Mouse (Mus musculus) kidney, adult 2 months (tissue): Measurements from ENCODE around the gene Gabarap.

Experiments used
- CTCF ChIP-seq: fragments of 200-500 bp; conservative IDR thresholded peaks from 2 replicates; pipeline ENCODE4 v1.5.1; 2011; ENCODE audit warnings: low read depth, mild to moderate bottlenecking, control low read depth, low read length, moderate library complexity, mixed read lengths; ENCODE audit not compliant: insufficient read depth, insufficient read length
- POLR2A ChIP-seq: fragments of 200-500 bp; IDR thresholded peaks from one replicate; pipeline ENCODE4 v1.6.1; 2011; ENCODE audit warnings: low read depth, low read length, control low read depth

DNA sequence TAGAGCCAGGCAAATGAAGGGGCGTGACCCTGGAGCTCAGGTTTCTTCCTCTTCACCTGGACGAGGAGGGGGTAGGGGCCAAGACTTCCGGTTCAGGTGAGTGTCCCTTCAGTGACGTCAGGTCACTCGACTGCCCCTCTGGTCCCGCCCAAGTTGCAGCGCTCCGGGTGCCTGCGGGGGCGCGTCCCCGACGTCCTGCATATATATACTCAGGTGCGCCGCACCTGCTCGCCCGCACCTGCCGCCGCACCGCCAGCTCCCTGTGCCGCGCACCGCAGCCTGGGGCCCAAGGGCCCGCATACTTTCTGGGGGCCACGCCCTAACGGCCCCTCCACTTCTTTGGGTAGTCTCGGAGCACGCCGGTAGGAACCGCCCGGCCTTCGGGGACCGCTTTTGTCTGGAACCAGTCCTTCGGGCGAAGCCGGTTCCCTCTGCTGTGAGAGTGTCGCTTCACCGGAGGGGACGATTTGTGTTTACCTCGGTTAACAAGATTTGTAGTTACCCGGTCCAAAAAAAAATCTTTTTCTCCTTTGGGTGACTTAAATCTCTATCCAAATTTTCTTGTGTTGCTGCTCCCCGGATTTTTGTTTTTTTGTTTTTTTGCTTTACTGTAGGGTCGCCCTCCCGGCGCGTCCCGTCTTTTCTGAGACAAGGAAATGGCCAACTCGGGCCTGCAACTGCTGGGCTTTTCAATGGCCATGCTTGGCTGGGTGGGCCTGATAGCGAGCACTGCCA is 25.5 kb upstream of the Gabarap start:
- TF ChIP-seq CTCF (no peak), POLR2A (peak; percentile 15)
